Mouse (Mus musculus) frontal cortex, postnatal 10 days (tissue): ENCODE measurements around the gene Chrna4.

ENCODE experiments used
- DNase-seq, 2 experiments: peaks; one replicate each; pipeline ENCODE4 v3.0.0; 2022; ENCODE audit warnings: low spot score in 2 of 2, mixed read lengths in 1 of 2

Gene Chrna4

DNA sequence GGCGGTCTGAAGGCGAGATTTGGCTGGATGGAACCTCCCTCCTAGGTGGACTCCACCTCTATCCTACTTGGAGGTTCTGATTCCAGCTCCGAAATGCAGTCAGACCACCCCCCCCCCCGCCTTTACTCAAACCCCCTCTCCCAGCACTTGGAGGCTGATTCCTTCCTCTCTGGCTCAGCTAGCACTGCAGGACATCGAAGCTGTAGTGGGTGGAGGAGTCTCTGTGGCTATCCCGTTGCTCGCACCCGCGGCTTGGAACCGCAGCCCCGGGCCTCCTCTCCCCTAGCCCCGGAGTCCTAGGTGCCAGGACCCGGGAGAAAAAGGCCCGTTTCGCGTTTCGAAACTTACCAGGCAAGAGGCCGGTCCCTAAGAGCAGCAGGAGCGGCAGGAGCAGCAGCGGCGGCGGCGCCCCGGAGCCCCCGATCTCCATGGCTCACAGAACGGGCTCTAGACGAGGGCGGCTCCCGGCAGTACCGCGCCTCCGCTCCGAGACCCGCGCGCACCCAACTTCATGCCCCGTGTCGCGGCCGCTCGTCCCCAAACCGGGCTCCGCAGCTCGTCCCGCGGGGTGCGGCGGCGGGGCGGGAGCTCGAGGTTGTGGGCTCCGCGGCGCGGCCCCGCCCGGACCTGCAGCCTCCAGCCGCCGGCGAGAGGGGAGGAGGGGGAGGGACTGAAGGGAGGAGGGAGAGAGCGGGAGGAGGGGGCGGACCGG is 4.5 kb downstream of the Chrna4 start:
- peak in 1 of 2 experiments; percentile 34 for DNase-seq

DNA sequence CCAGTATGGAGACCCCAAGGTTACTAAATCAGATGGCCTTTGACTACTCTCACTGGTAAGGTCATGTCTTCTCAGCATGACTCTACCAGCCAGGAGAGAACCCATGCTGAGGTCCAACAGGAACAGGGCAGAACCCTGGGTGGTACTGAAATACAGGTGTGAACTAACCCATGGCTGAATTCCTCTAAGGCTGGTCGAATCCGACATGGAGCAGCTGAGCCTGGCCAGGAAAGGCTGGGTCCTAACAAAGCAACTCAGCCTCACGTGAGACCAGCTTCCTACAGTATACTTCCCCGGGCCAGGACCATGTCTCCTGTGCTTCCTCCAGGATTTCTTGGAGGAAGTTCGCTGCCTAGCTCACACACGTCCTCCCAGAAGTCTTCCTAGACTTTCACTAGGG is 6.8 kb downstream of the Chrna4 start:
- DNase-seq: no peak

DNA sequence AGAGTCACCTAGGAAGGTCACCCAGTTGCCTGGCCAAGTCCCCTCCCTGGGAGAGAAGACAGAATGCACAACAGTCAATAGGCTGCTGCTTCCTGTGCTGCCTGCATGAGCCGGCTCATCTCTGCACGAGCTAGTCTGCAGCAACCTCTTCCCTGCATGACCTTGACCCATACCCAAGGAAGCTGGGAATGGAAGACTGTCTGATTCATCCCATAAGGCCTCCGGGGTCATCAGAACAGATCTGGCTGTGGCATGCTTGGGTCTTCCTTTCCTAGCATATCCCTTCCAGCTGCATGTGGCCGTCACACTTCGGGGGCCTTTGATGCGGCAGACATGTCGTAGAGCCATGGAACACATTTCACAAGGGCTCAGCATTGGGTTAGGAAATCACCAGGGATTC is 8.2 kb downstream of the Chrna4 start:
- no peak for DNase-seq

DNA sequence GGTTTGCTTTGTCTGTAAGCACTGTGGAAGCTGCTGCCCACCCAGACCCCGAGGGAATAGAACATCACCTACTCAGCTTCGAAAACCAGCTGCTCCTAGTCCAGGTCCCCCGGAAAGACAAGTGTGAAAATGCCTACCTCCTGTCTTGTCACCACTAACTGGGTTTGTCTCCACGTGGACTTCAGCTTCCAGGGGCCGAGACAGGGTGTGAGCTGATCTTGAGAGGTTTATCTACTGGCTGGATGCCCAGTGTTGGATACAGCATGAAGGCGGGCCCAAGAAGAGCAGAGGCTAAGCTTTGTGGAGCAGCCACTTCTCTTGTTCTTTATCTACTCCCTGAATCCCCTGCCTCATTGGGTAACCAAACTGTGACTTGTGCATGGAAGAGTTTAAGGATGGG is 10.0 kb downstream of the Chrna4 start:
- DNase-seq: no peak

DNA sequence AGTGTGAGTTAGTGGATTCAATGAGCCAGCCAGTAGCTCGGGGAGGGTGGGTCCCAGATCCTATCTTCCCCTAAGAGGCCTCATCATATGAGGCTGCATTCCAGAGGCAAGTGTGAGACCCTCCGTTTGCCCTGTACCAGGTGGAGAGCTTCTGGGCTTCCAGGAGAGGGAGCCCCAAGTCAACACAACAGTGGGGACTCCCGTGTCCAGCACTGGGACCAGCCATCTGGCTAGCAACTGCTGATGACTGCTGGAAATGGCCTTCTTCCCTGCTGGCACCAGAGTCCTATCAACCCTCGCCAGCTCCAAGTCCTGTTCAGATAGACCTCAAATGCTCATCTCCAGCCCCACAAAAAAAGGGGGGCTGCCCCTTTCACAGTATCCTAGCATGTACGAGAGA is 10.9 kb downstream of the Chrna4 start:
- DNase-seq: no peak

DNA sequence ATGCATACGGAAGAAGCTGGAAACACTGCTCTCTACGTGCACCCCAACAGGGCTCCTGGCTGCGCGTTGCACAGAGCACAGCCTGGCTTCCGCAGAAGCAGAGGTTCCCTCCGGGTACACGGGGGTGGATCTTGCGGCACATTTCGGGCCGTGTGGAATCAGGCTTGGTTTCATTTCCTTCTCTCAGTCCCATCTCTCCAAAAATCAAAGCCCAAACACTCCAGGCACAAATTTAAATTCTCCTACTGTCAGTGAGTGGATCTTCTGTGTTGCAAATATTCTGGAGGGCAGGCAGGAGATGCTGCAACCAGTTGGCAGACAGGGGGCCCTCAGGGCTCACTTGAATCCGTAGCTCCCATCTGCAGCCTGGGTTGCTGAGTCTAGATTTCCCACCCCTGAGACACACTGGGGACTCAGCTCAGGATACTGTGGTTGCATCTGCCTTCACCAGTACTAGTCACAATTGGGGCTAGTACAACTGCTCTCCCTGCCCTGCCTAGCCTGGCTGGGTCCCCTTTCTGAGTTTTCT is 11.9 kb downstream of the Chrna4 start:
- DNase-seq: no peak

DNA sequence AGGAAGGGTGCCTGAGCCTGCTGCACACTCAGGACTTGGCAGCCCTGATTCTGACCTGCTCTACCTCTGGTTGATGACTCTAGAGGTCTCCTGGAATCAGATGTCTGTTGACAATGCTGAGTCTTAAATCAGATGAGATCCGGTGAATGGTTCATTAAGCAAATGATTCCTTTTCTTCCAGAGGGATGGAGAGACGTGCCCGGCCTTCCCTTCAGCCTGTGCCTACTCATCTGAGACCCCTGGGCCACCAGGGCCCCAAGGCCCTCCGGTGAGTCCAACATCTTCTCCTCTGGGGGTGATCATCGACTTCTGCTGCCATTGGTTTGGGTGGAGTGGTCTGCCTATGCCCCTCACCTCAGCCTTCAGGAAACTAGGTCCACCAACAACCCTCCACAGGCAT is 35.0 kb downstream of the Chrna4 start:
- DNase-seq: no peak

DNA sequence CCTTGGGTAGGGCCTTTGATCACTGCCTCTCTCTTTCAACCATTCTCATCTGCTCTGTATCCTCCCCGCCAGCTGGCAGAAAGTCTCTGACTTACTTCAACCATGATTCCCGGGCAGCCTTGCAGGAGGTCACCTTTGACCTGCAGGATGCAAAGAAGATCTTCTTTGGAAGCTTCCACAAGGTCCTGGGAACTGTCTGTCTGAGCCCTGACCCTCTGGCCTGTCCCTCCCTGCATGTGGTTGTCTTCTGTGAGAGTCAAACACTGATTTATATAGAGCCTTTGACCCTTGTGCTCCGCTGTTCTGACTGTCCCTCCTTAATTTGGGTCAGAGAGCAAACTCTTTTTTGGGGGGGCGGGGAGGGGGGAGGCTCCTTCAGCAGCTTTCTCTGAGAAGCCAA is 36.3 kb downstream of the Chrna4 start:
- no peak for DNase-seq

DNA sequence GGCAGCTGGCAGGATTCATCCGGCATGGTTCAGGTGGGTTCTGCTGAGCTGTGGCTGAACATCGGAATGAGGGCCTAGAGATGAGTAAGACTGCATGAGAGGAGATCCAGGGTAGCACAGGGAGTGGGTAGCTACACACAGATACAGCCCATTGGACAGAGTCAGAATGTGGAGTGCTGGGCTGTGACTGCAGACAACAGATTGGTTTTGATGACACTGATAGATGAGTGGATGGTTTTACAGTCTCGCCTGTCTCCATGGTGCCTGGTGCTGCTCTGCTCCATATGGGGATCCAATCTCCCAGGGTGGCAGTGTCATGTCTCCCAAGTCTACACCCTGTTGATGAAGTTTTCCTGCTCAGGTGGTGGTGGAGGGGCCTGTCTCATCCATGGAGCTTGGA is 46.4 kb downstream of the Chrna4 start:
- DNase-seq: no peak

DNA sequence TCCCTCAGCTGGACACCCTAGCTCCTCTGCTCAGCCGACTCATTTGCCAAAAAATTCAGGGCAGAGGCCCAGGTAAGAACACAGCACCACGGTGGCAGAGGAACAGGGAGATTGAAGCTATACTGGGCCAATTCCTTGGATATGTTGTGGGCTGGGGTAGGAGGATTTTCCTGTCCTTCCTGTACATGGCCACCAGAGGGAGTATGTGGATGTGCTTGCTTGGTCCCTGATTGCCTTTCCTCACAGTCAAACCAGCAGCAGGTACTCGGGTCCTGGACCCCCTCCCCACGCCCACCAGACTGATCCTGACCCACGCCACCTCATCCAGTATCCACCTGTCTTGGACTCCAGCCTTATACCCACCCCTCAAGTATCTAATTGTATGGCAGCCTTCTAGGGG is 46.9 kb downstream of the Chrna4 start:
- peak in 1 of 2 experiments; percentile 49 for DNase-seq

DNA sequence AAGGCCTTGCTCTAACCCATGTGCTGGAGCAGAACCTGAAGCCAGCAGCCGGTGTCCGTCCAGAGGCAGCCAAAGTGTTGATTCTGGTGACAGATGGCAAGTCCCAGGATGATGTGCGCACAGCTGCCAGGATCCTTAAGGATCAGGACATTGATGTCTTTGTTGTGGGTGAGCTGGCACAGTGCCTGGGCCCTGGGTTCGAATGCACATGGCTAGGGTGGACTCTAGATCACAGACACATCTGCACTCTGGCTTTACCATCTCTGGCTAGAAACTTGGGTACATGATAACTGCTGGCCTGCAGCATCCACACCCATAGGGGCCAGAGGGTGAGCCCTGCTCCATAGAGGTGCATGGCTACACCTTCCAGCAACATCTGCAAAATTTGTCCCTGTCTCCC is 47.9 kb downstream of the Chrna4 start:
- no peak for DNase-seq

DNA sequence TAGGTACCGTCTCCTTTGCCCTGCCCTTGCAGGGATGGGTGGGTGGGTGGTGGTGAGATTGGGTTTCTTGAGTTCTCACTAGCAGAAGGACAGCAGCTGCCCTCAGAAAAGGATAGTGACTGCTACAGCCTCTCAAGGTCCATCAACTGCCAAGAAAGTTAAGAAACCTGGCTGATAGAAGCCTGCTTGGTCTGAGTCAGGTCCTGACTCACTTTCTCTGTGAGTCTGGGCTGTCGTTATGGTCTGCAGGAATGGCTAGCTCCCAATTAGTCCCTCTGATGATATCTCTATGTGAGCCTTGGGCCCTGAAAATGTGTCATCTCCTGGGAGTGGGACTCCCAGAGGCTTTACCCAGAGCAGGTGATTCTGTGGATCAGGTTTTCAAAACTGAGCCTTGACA is 49.0 kb downstream of the Chrna4 start:
- DNase-seq: no peak

DNA sequence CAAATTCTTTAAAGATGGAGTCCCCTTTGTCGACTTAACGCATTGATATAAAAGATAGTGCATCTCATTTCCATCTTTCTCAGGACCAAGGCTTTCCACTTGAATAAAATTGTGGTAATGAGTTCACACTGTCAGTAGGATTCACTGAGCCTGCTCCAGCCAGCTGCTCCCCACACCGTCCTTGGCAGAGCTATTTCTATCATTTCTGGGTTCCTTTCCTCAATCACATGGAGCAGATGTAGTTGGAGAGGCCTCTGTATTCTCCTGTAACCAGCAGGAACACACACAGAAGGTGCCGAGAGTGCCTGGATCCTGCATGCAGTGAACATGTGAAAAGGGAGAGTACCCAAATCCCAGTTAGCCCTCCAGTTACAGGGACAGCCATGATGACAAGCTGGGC is 53.0 kb downstream of the Chrna4 start:
- no peak for DNase-seq

DNA sequence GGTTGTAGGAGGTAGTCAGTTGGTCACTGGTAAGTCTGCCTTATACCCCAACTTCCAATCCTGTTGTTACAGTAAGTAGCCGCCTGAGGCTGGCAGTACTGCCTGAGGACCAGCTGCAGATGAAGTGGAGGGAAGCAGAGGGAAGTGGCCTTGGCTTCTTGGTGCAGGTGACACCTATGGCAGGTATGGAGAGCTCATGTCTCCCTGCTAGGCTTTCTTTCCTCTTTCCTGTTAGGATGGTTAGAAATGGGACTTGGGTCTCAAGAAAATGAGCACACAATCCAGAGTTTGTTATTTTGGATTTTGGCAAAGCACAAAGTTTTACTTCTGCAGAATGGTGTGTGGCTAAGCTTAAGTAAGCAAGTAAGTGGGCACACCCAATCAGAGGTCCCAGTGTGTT is 54.4 kb downstream of the Chrna4 start:
- DNase-seq: no peak

DNA sequence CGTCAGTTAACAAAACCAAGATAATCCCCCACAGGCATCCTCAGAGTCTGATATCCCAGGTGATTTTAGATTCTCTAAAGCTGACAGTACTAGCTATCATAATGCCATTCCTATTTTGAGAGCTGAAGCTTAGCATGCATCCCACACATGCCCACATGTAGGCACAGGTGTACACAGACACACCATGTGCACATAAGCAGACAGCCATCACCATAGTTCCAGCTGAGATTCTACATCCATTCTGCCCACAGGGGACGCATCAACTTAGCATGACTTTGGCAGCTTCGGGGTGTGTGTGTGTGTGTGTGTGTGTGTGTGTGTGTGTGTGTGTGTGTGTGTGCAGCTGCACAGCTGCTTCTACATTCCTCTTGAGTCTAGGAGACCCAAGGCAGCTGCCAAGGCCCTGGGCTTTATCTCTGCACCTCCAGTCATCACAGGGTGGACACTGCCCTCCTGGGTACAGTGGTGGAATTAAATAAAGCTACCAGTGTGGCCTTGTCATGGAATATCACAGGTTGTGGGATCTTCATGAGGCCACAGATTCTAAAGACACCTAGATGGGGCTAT is 54.9 kb downstream of the Chrna4 start:
- DNase-seq: no peak

DNA sequence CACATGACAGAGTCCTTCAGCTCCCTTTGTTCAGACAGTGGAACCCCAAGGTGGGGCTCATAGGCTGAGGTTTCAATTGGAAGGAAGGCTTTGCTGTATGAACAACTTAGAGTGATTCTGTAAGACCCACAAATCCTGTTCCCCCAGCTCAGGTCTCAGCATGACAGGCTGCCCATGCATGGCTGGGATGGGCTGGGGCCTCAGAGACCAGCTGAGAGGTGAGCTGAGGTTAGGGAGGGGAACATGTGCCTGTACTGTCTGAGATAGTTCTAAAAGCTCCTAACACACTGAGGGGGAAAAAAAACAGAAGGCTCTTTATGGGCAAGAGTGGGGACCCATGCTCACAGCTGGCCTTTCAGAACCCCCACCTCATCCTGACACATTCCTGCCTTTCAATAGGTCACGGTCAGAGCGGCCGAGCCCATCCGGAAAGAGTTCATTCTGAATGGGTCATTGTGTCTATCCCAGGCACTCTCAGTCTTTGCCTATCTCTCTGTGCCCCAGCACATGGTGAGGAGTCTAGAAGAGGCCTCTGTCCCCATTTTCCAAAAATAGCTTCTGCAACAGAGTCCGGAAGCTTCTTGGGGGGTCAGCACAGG is 55.8 kb downstream of the Chrna4 start:
- DNase-seq: no peak

DNA sequence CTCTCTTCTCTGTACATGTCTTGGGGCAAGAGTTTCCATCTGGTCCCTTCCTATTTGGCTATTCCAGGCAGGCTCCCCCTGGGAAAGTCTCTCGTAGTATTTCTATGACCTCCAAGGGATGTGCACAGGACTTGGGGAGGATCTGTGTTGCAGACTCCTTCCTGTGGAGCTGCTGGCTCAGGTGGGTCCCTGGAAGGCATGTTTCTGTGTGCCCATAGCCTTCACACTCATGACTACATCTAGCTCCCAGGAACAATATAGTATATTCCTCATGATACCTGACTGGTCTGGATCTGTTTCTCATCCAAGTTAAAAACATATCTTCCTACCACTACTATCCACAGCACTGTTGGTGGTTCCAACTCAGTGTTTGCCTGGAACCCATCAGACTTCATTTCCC is 56.3 kb downstream of the Chrna4 start:
- no peak for DNase-seq

DNA sequence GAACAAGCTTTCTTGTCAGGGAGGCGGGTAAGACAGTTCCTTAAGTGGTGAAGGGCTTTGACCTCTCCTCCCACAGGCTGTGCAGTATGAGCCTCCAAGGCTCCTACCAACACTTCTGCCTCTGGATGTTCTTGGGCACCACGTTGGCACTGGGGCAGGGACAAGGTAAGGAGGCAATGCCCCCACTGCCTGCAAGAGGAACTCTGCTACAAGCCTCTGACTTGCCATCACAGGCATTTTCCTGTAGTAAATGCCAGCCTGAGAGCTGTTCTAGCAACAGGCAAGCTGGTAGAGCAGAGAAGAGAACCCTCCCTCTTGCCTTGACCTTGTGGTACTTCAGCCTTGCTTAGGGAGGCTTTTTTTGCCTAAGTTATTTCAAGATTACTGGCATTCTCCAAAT is 56.9 kb downstream of the Chrna4 start, which contains the start of gene Col20a1:
Gene Col20a1, plus strand, starts transcription at position 87 of the 400 bp plus-strand sequence.
- DNase-seq: no peak

DNA sequence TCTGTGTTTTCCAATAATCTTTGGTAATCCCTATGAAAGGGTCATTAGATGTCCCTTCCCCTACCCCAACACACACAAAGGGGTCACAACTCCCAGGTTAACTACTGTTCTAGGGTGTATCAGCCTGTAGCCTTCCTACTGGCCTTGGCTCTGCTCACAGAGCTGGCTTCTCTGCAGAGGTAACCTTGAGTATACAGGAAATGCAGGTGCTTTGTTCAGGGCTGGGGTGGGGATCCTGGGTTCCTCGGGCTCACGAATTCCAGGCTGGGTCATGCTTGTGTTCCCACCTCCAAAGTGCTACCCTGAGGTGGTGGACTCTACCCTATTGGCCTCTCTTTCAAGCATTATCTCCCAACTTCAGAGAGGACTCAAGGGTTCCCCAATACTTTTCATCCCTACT is 57.7 kb downstream of the Chrna4 start:
- no peak for DNase-seq

DNA sequence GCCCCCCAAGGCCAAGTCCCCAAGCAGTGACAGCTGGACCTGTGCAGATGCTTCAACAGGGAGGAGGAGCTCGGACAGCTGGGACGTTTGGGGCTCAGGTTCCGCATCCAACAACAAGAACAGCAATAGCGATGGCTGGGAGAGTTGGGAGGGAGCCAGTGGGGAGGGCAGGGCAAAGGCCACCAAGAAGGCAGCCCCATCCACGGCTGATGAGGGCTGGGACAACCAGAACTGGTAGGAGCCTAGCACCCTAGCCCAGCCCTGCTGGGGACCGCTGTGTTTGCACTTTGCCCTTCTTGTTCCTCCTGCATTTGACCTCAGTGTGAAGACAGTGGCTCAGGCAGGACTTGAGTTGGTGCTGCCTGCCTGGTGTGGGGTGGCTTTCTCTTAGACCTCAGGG is 62.2 kb downstream of the Chrna4 start:
- no peak for DNase-seq
